Mouse (Mus musculus): Measurements from ENCODE around the gene Nwd2.

The Nwd2 gene

GRCm38 (mm10) chr5:63828380-63829185 is 179.7 kb downstream of the Nwd2 start:
- DNase-seq (ENCODE audit: low read depth, low spot score): no peak

- peak; percentile 44 for DNase-seq (ENCODE audit: low read depth, low spot score)
These were observed 182.2 kb downstream of the Nwd2 start for GRCm38 (mm10) chr5:63831054-63831453.

- no peak for DNase-seq (ENCODE audit: low read depth, low spot score)
These were observed 185.1 kb downstream of the Nwd2 start for GRCm38 (mm10) chr5:63833955-63834354.

GRCm38 (mm10) chr5:63834435-63834834 is 185.5 kb downstream of the Nwd2 start:
- no peak for DNase-seq (ENCODE audit: low read depth, low spot score)

- no peak for DNase-seq (ENCODE audit: low read depth, low spot score)
These were observed 188.2 kb downstream of the Nwd2 start for GRCm38 (mm10) chr5:63837115-63837514.

GRCm38 (mm10) chr5:63837851-63838250 is 188.9 kb downstream of the Nwd2 start:
- DNase-seq (ENCODE audit: low read depth, low spot score): no peak

- no peak for DNase-seq (ENCODE audit: low read depth, low spot score)
These were observed 191.0 kb downstream of the Nwd2 start for GRCm38 (mm10) chr5:63839801-63840416.

GRCm38 (mm10) chr5:63847080-63847479 is 198.2 kb downstream of the Nwd2 start:
- no peak for DNase-seq (ENCODE audit: low read depth, low spot score)

- DNase-seq (ENCODE audit: low read depth, low spot score): no peak
These were observed 198.8 kb downstream of the Nwd2 start for GRCm38 (mm10) chr5:63847541-63848226.

GRCm38 (mm10) chr5:63858901-63859300 is 210.0 kb downstream of the Nwd2 start:
- no peak for DNase-seq (ENCODE audit: low read depth, low spot score)

Data from A20 (cell line).